Comparison of ENCODE assay signal across 8 mouse cellular contexts in the genomic region with DNA sequence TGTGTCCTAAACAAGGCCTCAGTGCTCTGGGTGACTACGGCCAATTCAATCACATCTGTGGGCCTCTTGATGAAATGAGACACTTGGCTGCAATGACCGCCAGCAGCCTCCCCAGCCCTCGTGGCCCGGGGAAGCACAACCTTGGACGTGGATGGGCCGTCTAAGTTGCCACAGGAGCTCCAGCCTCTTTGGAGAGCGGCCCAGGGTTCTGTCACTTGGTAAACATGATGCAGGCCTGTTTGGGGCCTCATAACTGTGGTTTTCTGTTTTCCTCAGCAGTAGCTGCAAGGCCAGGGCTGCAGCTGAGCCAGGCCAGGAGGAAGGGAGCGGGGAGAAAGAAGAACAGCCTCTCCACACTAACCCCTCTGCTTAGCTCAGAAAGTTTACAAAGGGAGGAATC.
DNase-seq lines count a peak whose midpoint lies in the region; ATAC-seq lines count a peak whose summit lies in the region.

No protein-coding gene starts in this region.

- no peaks in the 10 kb centered on the region for H3K36me3 ChIP-seq in hindbrain, embryonic 15.5 days
- H3K36me3 ChIP-seq in hindbrain, embryonic 12.5 days: no peaks in the 10 kb centered on the region

- H3K4me1 ChIP-seq in hindbrain, embryonic 15.5 days (replicated peaks): peaks cover 5% of the 10 kb centered on the region; the same call in 1 of the 2 replicates
- 0 out of 2 replicates have a peak, but pooled peaks cover 2% of the 10 kb centered on the region for H3K4me1 ChIP-seq in hindbrain, embryonic 12.5 days

- H3K4me3 ChIP-seq in hindbrain, embryonic 15.5 days: no peak overlapping the region
- H3K4me3 ChIP-seq in hindbrain, embryonic 12.5 days: no peak overlapping the region

- no peak overlapping the region for H3K9ac ChIP-seq in hindbrain, embryonic 15.5 days
- no peak overlapping the region for H3K9ac ChIP-seq in hindbrain, embryonic 12.5 days

- H3K27me3 ChIP-seq in hindbrain, embryonic 15.5 days: no peaks in the 10 kb centered on the region
- no peaks in the 10 kb centered on the region for H3K27me3 ChIP-seq in hindbrain, embryonic 12.5 days

- no peak overlapping the region for H3K4me2 ChIP-seq in hindbrain, embryonic 15.5 days
- H3K4me2 ChIP-seq in hindbrain, embryonic 12.5 days (replicated peaks): no peak overlapping the region

- ATAC-seq in hindbrain, embryonic 15.5 days (ENCODE audit: low FRiP score, low read depth): no peak
- ATAC-seq in hindbrain, embryonic 12.5 days (ENCODE audit: low FRiP score): no peak
- no peak for ATAC-seq in frontal cortex, adult (ENCODE audit: low TSS enrichment)

- H3K27ac ChIP-seq in hindbrain, embryonic 15.5 days (replicated peaks): peak overlapping the region; percentile 62
- no peak overlapping the region for H3K27ac ChIP-seq in hindbrain, embryonic 12.5 days

- no peaks in the 10 kb centered on the region for H3K9me3 ChIP-seq in hindbrain, embryonic 15.5 days
- H3K9me3 ChIP-seq in hindbrain, embryonic 12.5 days (replicated peaks): no peaks in the 10 kb centered on the region

- peak; percentile 65 for DNase-seq in NIH3T3 (ENCODE audit: low read depth)
- peak; percentile 85 for DNase-seq in gastrocnemius, postnatal 25 days
- peak; percentile 64 for DNase-seq in kidney, postnatal 14 days
- peak; percentile 35 for DNase-seq in right cerebral cortex, postnatal 14 days
- DNase-seq in T-cell, adult 2 months (ENCODE audit: low spot score): no peak

- WGBS in hindbrain, embryonic 15.5 days: 77% methylated on average over 8 of the region's 8 CpGs
- WGBS in hindbrain, embryonic 12.5 days: 79% methylated on average over 8 of the region's 8 CpGs
